Mouse (Mus musculus) MEL (cell line): ENCODE measurements around the gene Stom. TPM values are rescaled to one million over a fixed set of nuclear protein-coding genes. Genes with fewer than 3 reads are reported as not detected.

Source experiments
- DNase-seq: peaks from one replicate; pipeline ENCODE4 v3.0.0; 2011; ENCODE audit warnings: low read depth, low spot score
- H3K27ac ChIP-seq: 2 replicates; pipeline ENCODE4 v1.5.1; 2012; ENCODE audit warnings: low read depth, mild to moderate bottlenecking, control low read depth, low read length, moderate library complexity; ENCODE audit not compliant: control insufficient read depth
- H3K27me3 ChIP-seq, 2 experiments: fragments of 150-350 bp in 1 of 2; sonication (generic) in 1 of 2; 2 replicates each; pipeline ENCODE4 v1.6.1; 2012; ENCODE audit warnings: low read length in 2 of 2, mild to moderate bottlenecking in 2 of 2, improper control_type of control experiment in 1 of 2, moderate library complexity in 1 of 2; ENCODE audit not compliant: insufficient read depth in 2 of 2, control insufficient read depth in 1 of 2
- H3K36me3 ChIP-seq, 2 experiments: 2 replicates each; pipeline ENCODE4 v1.6.1; 2012 to 2014; ENCODE audit warnings: low read length in 2 of 2, improper control_type of control experiment in 1 of 2, inconsistent platforms in 1 of 2, mild to moderate bottlenecking in 1 of 2; ENCODE audit not compliant: insufficient read depth in 2 of 2, control insufficient read depth in 1 of 2
- H3K4me1 ChIP-seq, 2 experiments: fragments of 150-350 bp in 1 of 2; sonication (generic) in 1 of 2; 2 replicates each; pipeline ENCODE4 v1.6.1; 2012; ENCODE audit warnings: low read length in 2 of 2, improper control_type of control experiment in 1 of 2, mild to moderate bottlenecking in 1 of 2; ENCODE audit not compliant: insufficient read depth in 2 of 2, control insufficient read depth in 1 of 2
- H3K4me3 ChIP-seq, 2 experiments: fragments of 150-350 bp in 1 of 2; sonication (generic) in 1 of 2; 2 replicates each; pipeline ENCODE4 v1.5.1; 2012; ENCODE audit warnings: low read depth in 2 of 2, low read length in 2 of 2, mild to moderate bottlenecking in 2 of 2, moderate library complexity in 2 of 2, control low read depth in 1 of 2, improper control_type of control experiment in 1 of 2; ENCODE audit not compliant: control insufficient read depth in 1 of 2, insufficient read depth in 1 of 2
- H3K79me2 ChIP-seq: 2 replicates; pipeline ENCODE4 v1.6.1; 2012; ENCODE audit warnings: mild to moderate bottlenecking, low read length, moderate library complexity; ENCODE audit not compliant: control insufficient read depth, poor library complexity, insufficient read depth
- H3K9ac ChIP-seq: 2 replicates; pipeline ENCODE4 v1.6.1; 2012; ENCODE audit warnings: low read depth, mild to moderate bottlenecking, control low read depth, low read length, moderate library complexity; ENCODE audit not compliant: control insufficient read depth, poor library complexity, severe bottlenecking
- H3K9me3 ChIP-seq: fragments of 150-350 bp; sonication (generic); replicated peaks from 2 replicates; pipeline ENCODE4 v1.6.1; 2012; ENCODE audit warnings: mild to moderate bottlenecking, low read length, improper control_type of control experiment, moderate library complexity; ENCODE audit not compliant: insufficient read depth
- CHD1 ChIP-seq: IDR thresholded peaks from 2 replicates; pipeline ENCODE4 v1.6.1; 2012; ENCODE audit warnings: low read depth, mild to moderate bottlenecking, inconsistent platforms, low read length, improper control_type of control experiment
- CTCF ChIP-seq, 3 experiments: IDR thresholded peaks in 2 of 3; conservative IDR thresholded peaks in 1 of 3; 2 replicates each; pipeline ENCODE4 v1.5.1; 2011 to 2012; ENCODE audit warnings: low read length in 3 of 3, low read depth in 2 of 3, mild to moderate bottlenecking in 2 of 3, improper control_type of control experiment in 1 of 3, inconsistent platforms in 1 of 3, mixed read lengths in 1 of 3, moderate library complexity in 1 of 3; ENCODE audit not compliant: control insufficient read depth in 1 of 3, insufficient read depth in 1 of 3, poor library complexity in 1 of 3, severe bottlenecking in 1 of 3
- EP300 ChIP-seq, 2 experiments: IDR thresholded peaks; 2 replicates each; pipeline ENCODE4 v1.6.1; 2011; ENCODE audit warnings: improper control_type of control experiment in 2 of 2, low read length in 2 of 2, low read depth in 1 of 2, mild to moderate bottlenecking in 1 of 2
- ETS1 ChIP-seq: IDR thresholded peaks from 2 replicates; pipeline ENCODE4 v1.6.1; 2012; ENCODE audit warnings: low read depth, mild to moderate bottlenecking, inconsistent platforms, low read length, improper control_type of control experiment, moderate library complexity
- GATA1 ChIP-seq: IDR thresholded peaks from 2 replicates; pipeline ENCODE4 v1.6.1; 2011; ENCODE audit warnings: low read depth, low read length, improper control_type of control experiment
- JUND ChIP-seq: IDR thresholded peaks from 2 replicates; pipeline ENCODE4 v1.6.1; 2011; ENCODE audit warnings: low read depth, mild to moderate bottlenecking, improper control_type of control experiment, low read length
- KAT2A ChIP-seq: conservative IDR thresholded peaks from 2 replicates; pipeline ENCODE4 v1.6.1; 2012; ENCODE audit warnings: low read depth, low read length, improper control_type of control experiment, inconsistent platforms
- MYB ChIP-seq: IDR thresholded peaks from 2 replicates; pipeline ENCODE4 v1.6.1; 2011; ENCODE audit warnings: mild to moderate bottlenecking, low read depth, low read length, improper control_type of control experiment
- MYC ChIP-seq: IDR thresholded peaks from 2 replicates; pipeline ENCODE4 v1.6.1; 2011; ENCODE audit warnings: low read depth, mild to moderate bottlenecking, low read length, improper control_type of control experiment, moderate library complexity
- NELFE ChIP-seq: IDR thresholded peaks from 2 replicates; pipeline ENCODE4 v1.6.1; 2011; ENCODE audit warnings: low read depth, low read length, improper control_type of control experiment
- POLR2A ChIP-seq, 2 experiments: IDR thresholded peaks; 2 replicates each; pipeline ENCODE4 v1.6.1; 2011 to 2012; ENCODE audit warnings: low read length in 2 of 2, mild to moderate bottlenecking in 2 of 2, control low read depth in 1 of 2, improper control_type of control experiment in 1 of 2, low read depth in 1 of 2, moderate library complexity in 1 of 2; ENCODE audit not compliant: control insufficient read depth in 1 of 2, insufficient read depth in 1 of 2, poor library complexity in 1 of 2
- RAD21 ChIP-seq: IDR thresholded peaks from 2 replicates; pipeline ENCODE4 v1.6.1; 2011; ENCODE audit warnings: mild to moderate bottlenecking, low read depth, low read length, improper control_type of control experiment
- SIN3A ChIP-seq: IDR thresholded peaks from 2 replicates; pipeline ENCODE4 v1.6.1; 2012; ENCODE audit warnings: low read length, improper control_type of control experiment, inconsistent platforms
- SMC3 ChIP-seq: IDR thresholded peaks from 2 replicates; pipeline ENCODE4 v1.6.1; 2011; ENCODE audit warnings: low read depth, low read length, improper control_type of control experiment
- TAL1 ChIP-seq: IDR thresholded peaks from 2 replicates; pipeline ENCODE4 v1.6.1; 2012; ENCODE audit warnings: mild to moderate bottlenecking, inconsistent platforms, low read length, moderate library complexity, mixed read lengths
- TCF12 ChIP-seq: IDR thresholded peaks from 2 replicates; pipeline ENCODE4 v1.6.1; 2014; ENCODE audit warnings: low read depth, mild to moderate bottlenecking, inconsistent platforms, low read length, improper control_type of control experiment, moderate library complexity
- USF1 ChIP-seq: IDR thresholded peaks from 2 replicates; pipeline ENCODE4 v1.6.1; 2014; ENCODE audit warnings: low read depth, mild to moderate bottlenecking, inconsistent platforms, low read length, improper control_type of control experiment, moderate library complexity
- USF2 ChIP-seq, 2 experiments: IDR thresholded peaks; 2 replicates each; pipeline ENCODE4 v1.6.1; 2011 to 2012; ENCODE audit warnings: improper control_type of control experiment in 2 of 2, low read length in 2 of 2, borderline replicate concordance in 1 of 2, inconsistent platforms in 1 of 2, low read depth in 1 of 2, mild to moderate bottlenecking in 1 of 2; ENCODE audit not compliant: insufficient read depth in 1 of 2
- ZC3H11A ChIP-seq: IDR thresholded peaks from 2 replicates; pipeline ENCODE4 v1.6.1; 2012; ENCODE audit warnings: low read depth, mild to moderate bottlenecking, inconsistent platforms, low read length, improper control_type of control experiment
- ZNF384 ChIP-seq: IDR thresholded peaks from 2 replicates; pipeline ENCODE4 v1.6.1; 2012; ENCODE audit warnings: low read depth, mild to moderate bottlenecking, inconsistent platforms, low read length, improper control_type of control experiment
- polyA plus RNA-seq, 2 experiments: library from polyadenylated mRNA; stranded (reverse) in 1 of 2; unstranded in 1 of 2; fragments of >175 nt in 1 of 2; fragments of >200 nt in 1 of 2; gene quantifications; 2 replicates each; pipeline versions ENCODE4 v1.2.1 to v1.2.4; 2012; ENCODE audit warnings: low replicate concordance in 2 of 2, low read depth in 1 of 2; ENCODE audit not compliant: insufficient read length in 2 of 2, insufficient read depth in 1 of 2, missing spikeins in 1 of 2
- total RNA-seq: library from RNA; depleted of rRNA; stranded (reverse); fragments of 300-350 nt; gene quantifications from 2 replicates; pipeline ENCODE4 v1.2.3, GENCODE M21; 2012

Gene Stom
- total and polyA plus RNA-seq, 3 experiments = 28.0 to 49.4 TPM; not detected in 1

- Histone ChIP-seq H3K79me2 (no peaks in the 10 kb centered on the region), H3K36me3 (no peaks in the 10 kb centered on the region), H3K9ac (no peak overlapping the region), H3K4me3 (no peak overlapping the region), H3K27me3 (no peaks in the 10 kb centered on the region), H3K27ac (no peak overlapping the region), H3K9me3 (no peaks in the 10 kb centered on the region), H3K4me1 (no peaks in the 10 kb centered on the region)
- no peak for DNase-seq
- no peak for TF ChIP-seq CTCF (IDR thresholded peaks at IDR 0.05 in 2 of 3, conservative IDR thresholded peaks at IDR 0.05 in 1 of 3; ENCODE audit: control insufficient read depth in 1 of 3, insufficient read depth in 1 of 3, low read depth in 2 of 3, low read length in 3 of 3, poor library complexity in 1 of 3, severe bottlenecking in 1 of 3)
- no peak for TF ChIP-seq SMC3
- TF ChIP-seq USF1 = no peak
- no peak for TF ChIP-seq KAT2A
- no peak for TF ChIP-seq ETS1
Observed at GRCm38 (mm10) chr2:35302049-35302885, 34.5 kb downstream of the Stom start.

- H3K27ac ChIP-seq = no peak overlapping the region
- H3K27me3 ChIP-seq = no peaks in the 10 kb centered on the region
- H3K36me3 ChIP-seq = no peaks in the 10 kb centered on the region
- no peak for DNase-seq
- no peak for TF ChIP-seq USF1
- no peak for TF ChIP-seq ZNF384
- no peak for TF ChIP-seq SMC3
- TF ChIP-seq CHD1 = no peak
- no peak overlapping the region for H3K9ac ChIP-seq
- H3K4me1 ChIP-seq = 0 out of 4 replicates have a peak, but pooled peaks cover 0 to 5% of the 10 kb centered on the region in 2 experiments
- no peaks in the 10 kb centered on the region for H3K9me3 ChIP-seq
- no peaks in the 10 kb centered on the region for H3K79me2 ChIP-seq
- no peak overlapping the region for H3K4me3 ChIP-seq
Observed at GRCm38 (mm10) chr2:35299437-35299836, 37.3 kb downstream of the Stom start.

GRCm38 (mm10) chr2:35297703-35298332 is 39.0 kb downstream of the Stom start:
- Histone ChIP-seq H3K36me3 (peaks cover 0 to 5% of the 10 kb centered on the region in 2 experiments; a peak in 2 of 4 replicates), H3K27me3 (no peaks in the 10 kb centered on the region), H3K4me1 (peaks cover 3 to 11% of the 10 kb centered on the region in 2 experiments; a peak in 3 of 4 replicates), H3K9me3 (no peaks in the 10 kb centered on the region), H3K9ac (no peak overlapping the region), H3K27ac (no peak overlapping the region), H3K4me3 (no peak overlapping the region), H3K79me2 (no peaks in the 10 kb centered on the region)
- TF ChIP-seq GATA1 = no peak
- peak; percentile 96 for TF ChIP-seq RAD21
- peak; percentile 95 for TF ChIP-seq ZC3H11A
- TF ChIP-seq SMC3 = peak; percentile 97
- peak; percentile 38; the same call in 1 of the 2 replicates for TF ChIP-seq SIN3A
- TF ChIP-seq MYC = 0 out of 2 replicates have a peak, but pooled peaks have one; percentile 17
- TF ChIP-seq NELFE = no peak
- no peak for TF ChIP-seq KAT2A
- TF ChIP-seq TAL1 = no peak
- no peak for TF ChIP-seq JUND
- TF ChIP-seq USF2 (IDR thresholded peaks at IDR 0.05; ENCODE audit: borderline replicate concordance in 1 of 2, insufficient read depth in 1 of 2, low read depth in 1 of 2, low read length in 2 of 2) = no peak
- peak in 2 of 3 experiments; percentile 98 to 99 for TF ChIP-seq CTCF (IDR thresholded peaks at IDR 0.05 in 2 of 3, conservative IDR thresholded peaks at IDR 0.05 in 1 of 3; ENCODE audit: control insufficient read depth in 1 of 3, insufficient read depth in 1 of 3, low read depth in 2 of 3, low read length in 3 of 3, poor library complexity in 1 of 3, severe bottlenecking in 1 of 3)
- no peak for TF ChIP-seq MYB
- TF ChIP-seq POLR2A (IDR thresholded peaks at IDR 0.05; ENCODE audit: control insufficient read depth in 1 of 2, insufficient read depth in 1 of 2, low read depth in 1 of 2, low read length in 2 of 2, poor library complexity in 1 of 2) = no peak
- TF ChIP-seq TCF12 = no peak
- no peak for TF ChIP-seq EP300 (IDR thresholded peaks at IDR 0.05; ENCODE audit: low read depth in 1 of 2, low read length in 2 of 2)
- no peak for TF ChIP-seq CHD1
- peak; percentile 84 for DNase-seq
